Mouse (Mus musculus) macrophage (primary cell): ENCODE measurements around the gene Zbtb7b. TPM values are rescaled to one million over a fixed set of nuclear protein-coding genes. Genes with fewer than 3 reads are reported as not detected.
"Not testable (repeated sequence)": the region's sequence is repeated elsewhere in the genome, so short reads cannot be mapped to it uniquely, and the experiment has no call there.

Source experiments
- H3K27ac ChIP-seq: fragments of 350-480 bp; formaldehyde crosslinking; 2 replicates; pipeline ENCODE4 v1.9.0; 2021
- H3K36me3 ChIP-seq: fragments of 350-480 bp; formaldehyde crosslinking; 2 replicates; pipeline ENCODE4 v1.9.0; 2021; ENCODE audit errors: inconsistent target
- H3K4me3 ChIP-seq: fragments of 350-480 bp; formaldehyde crosslinking; 2 replicates; pipeline ENCODE4 v1.9.0; 2021; ENCODE audit errors: inconsistent target
- H3K79me2 ChIP-seq: fragments of 350-480 bp; formaldehyde crosslinking; 2 replicates; pipeline ENCODE4 v1.9.0; 2021; ENCODE audit errors: inconsistent target
- WGBS: methylation state at CpG from one replicate; pipeline ENCODE4 v1.1.7; 2026; ENCODE audit warnings: inconsistent platforms; ENCODE audit not compliant: missing documents; 5-methylcytosine and 5-hydroxymethylcytosine counted together
- polyA plus RNA-seq: library from polyadenylated mRNA; stranded (reverse); fragments of 250-400 nt; gene quantifications from 3 replicates; pipeline ENCODE4 v1.2.4, GENCODE M21; 2018; ENCODE audit warnings: inconsistent platforms
- total RNA-seq, 78 experiments: library from RNA; depleted of rRNA; stranded (reverse); fragments of 250-400 nt; gene quantifications; 1 replicate in 9 of 78; 2 replicates in 24 of 78; 3 replicates in 43 of 78; 4 replicates in 2 of 78; pipeline ENCODE4 v1.2.4; 2018; ENCODE audit warnings: inconsistent platforms in 56 of 78

Zbtb7b gene
- total RNA-seq (2018; cell fraction: chromatin; rRNA removed), result 10 to 100 TPM in 20 of 26 experiments, 1 to 10 TPM in 6; 2.5 to 53.1 (median 18.1) TPM
- total RNA-seq (2018; cell fraction: cytosol; rRNA removed), result 10 to 100 TPM; 23.0 to 84.5 (median 54.9) TPM
- 10 to 100 TPM; 11.2 to 95.4 (median 44.7) TPM for total RNA-seq (2018; cell fraction: nucleus; rRNA removed)
- 41.6 to 50.1 TPM (median 42.1 TPM) in 3 replicates for polyA plus RNA-seq

DNA sequence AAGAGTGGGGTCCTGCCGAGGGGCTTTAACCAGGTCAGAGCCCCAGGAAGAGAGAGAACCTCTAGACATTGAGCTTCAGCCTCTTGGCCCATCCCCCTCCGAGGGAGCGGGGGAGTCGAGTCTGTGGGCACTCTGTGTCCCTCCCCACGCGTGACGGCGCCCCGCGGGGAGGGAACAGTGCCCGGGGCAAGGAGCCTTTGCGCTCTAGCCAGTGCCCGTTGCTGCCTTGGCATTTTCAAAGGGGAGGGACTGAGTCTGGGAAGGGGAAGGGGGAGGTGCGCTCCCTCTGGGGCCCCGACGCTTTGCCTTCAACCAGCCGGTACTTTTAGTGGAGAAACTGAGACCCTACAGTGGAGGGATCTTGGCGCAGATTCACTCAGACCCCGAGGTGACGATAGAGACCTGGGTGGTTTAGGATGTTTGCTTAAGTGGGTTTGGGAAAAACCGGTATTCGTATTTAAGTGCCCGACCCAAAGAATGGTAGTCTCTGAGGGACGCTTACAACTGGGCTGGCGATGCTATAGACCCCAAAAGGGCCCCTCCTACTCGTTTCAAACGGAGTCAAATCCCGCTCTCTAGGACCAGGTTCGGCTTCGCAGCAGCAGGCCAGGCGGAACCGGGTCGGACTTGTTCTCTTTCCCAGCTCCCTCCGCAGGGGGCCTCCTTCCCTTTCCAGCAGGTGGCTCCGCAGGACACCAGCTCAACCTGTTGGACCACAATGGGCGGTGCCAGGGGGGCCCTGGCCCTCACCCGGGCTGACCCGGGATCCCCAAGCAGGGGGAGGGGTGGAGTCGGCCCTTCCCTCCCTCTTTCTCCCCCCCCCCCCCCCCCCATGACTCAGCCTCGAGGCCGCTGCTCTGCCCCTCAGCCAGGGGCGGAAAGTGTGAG lies at the start of gene Zbtb7b:
Zbtb7b (minus strand) TSS at position 771 of the 888 bp plus-strand sequence.
- H3K36me3 ChIP-seq, result no peaks in the 10 kb centered on the region; the same call in 1 of the 2 replicates
- under 1% methylated on average over 40 of the region's 42 CpGs for WGBS
- peak within 1 kb of the TSS; percentile 85 for H3K4me3 ChIP-seq
- peak within 1 kb of the TSS; percentile 96 for H3K27ac ChIP-seq
- H3K79me2 ChIP-seq, result peaks cover 38% of the 10 kb centered on the region

GRCm38 (mm10) chr3:89440691-89441090 lies 46.1 kb upstream of the Zbtb7b start:
- Histone ChIP-seq H3K79me2 (no peaks in the 10 kb centered on the region), H3K4me3 (no peak overlapping the region), H3K27ac (no peak overlapping the region), H3K36me3 (0 out of 2 replicates have a peak, but pooled peaks cover 4% of the 10 kb centered on the region)
- WGBS, result 93% methylated on average over 2 of the region's 2 CpGs

DNA sequence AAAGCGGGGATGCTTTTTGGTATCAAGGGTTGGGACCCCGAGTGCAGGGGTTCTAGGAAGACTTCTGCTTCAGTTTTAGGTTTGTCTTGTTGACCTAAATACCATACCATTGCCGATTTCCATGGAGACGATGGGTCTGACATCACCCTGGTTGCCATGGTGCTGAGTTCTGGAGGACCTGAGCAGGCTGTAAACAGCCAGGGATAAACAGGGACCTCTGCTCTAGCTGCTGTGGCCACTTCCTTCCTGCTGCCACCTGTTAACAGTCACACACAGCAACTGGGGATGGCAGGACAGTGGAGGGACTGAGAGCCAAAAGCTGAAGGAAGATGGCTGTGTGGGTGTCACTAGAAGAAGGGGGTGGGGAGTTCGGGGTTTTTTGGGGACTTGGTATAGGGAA lies 42.7 kb upstream of the Zbtb7b start:
- Histone ChIP-seq H3K79me2 (peaks cover 9% of the 10 kb centered on the region), H3K36me3 (peaks cover 14% of the 10 kb centered on the region; the same call in 1 of the 2 replicates), H3K4me3 (peak overlapping the region; percentile 30), H3K27ac (peak overlapping the region; percentile 25; the same call in 1 of the 2 replicates)
- WGBS, result 8% methylated on average over 5 of the region's 5 CpGs

GRCm38 (mm10) chr3:89436176-89437113 lies 41.9 kb upstream of the Zbtb7b start, which contains the start of gene Pbxip1:
Gene Pbxip1, plus strand, starts transcription at chr3:89436706.
- Histone ChIP-seq H3K4me3 (peak within 1 kb of the TSS; percentile 30), H3K36me3 (peaks cover 15% of the 10 kb centered on the region; the same call in 1 of the 2 replicates), H3K27ac (peak within 1 kb of the TSS; percentile 25), H3K79me2 (peaks cover 18% of the 10 kb centered on the region)
- 16% methylated on average over 15 of the region's 16 CpGs for WGBS

DNA sequence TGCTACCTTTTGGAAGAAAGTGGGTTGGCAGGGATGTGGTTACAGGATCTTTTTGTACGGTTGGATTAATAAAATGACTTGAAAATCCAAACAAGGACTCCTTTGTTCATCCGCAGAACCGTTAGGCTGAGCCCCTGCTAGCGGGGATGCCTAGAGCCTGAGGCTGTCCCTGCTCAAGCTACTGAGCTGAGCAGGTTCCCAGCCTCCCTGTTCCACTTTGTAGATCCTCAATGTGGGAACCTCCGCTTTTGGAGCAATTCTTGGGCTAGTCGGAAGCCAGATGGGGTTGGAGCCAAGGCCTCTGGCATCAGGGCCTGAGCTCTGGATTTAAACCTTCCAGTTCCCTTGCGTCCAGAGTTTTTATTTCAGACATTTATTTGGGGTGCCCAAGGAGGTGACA lies 40.5 kb upstream of the Zbtb7b start:
- WGBS, result 92% methylated on average over 6 of the region's 7 CpGs
- Histone ChIP-seq H3K36me3 (peaks cover 15% of the 10 kb centered on the region; the same call in 1 of the 2 replicates), H3K27ac (no peak overlapping the region), H3K4me3 (no peak overlapping the region), H3K79me2 (peaks cover 27% of the 10 kb centered on the region)

- Histone ChIP-seq H3K79me2 (peaks cover 27% of the 10 kb centered on the region), H3K36me3 (peaks cover 15% of the 10 kb centered on the region; the same call in 1 of the 2 replicates), H3K4me3 (no peak overlapping the region), H3K27ac (no peak overlapping the region)
- 97% methylated on average over 11 of the region's 11 CpGs for WGBS
Observed at GRCm38 (mm10) chr3:89434532-89434931, 40.0 kb upstream of the Zbtb7b start.

DNA sequence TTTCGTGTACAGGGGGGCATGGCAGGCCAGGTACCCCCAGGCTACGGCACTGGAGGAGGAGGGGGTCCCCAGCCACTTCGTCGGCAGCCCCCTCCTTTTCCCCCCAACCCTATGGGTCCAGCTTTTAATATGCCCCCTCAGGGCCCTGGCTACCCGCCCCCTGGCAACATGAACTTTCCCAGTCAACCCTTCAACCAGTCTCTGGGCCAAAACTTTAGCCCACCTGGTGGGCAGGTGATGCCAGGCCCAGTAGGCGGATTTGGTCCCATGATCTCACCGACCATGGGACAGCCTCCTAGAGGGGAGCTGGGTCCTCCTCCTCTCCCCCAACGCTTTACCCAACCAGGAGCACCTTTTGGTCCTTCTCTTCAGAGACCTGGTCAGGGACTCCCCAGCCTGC lies 38.0 kb upstream of the Zbtb7b start:
- peaks cover 27% of the 10 kb centered on the region for H3K79me2 ChIP-seq
- 95% methylated on average over 8 of the region's 8 CpGs for WGBS
- H3K36me3 ChIP-seq, result peaks cover 19% of the 10 kb centered on the region; the same call in 1 of the 2 replicates
- H3K27ac ChIP-seq, result no peak overlapping the region
- no peak overlapping the region for H3K4me3 ChIP-seq

- Histone ChIP-seq H3K79me2 (peaks cover 27% of the 10 kb centered on the region), H3K27ac (no peak within 1 kb of the TSS), H3K4me3 (peak within 1 kb of the TSS; percentile 71), H3K36me3 (peaks cover 38% of the 10 kb centered on the region; the same call in 1 of the 2 replicates)
- 2% methylated on average over 63 of the region's 68 CpGs for WGBS
Observed at GRCm38 (mm10) chr3:89430171-89431159, 35.9 kb upstream of the Zbtb7b start, which contains the start of gene Pygo2. Gene Pygo2, plus strand, starts transcription at chr3:89430214.

DNA sequence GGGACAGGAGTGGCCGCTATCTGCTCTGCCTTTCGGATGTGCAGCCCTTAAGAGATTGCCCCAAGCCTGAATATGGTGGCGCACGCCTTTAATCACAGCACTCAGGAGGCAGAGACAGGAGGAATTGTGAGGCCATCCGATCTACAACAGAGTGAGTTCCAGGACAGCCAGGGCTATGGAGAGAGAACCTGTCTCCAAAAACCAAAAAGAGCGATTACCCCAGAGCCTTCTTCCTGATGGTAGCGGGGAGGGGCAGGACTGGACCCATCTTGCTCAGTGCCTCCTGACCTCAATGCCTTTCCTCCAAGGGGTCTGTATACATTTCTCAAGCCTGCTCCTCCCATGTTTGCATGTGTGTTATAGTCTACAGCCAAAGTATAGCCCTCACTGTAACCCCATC lies 34.4 kb upstream of the Zbtb7b start:
- not testable (repeated sequence) for H3K4me3 ChIP-seq, H3K27ac ChIP-seq
- H3K36me3 ChIP-seq, result peaks cover 51% of the 10 kb centered on the region
- peaks cover 38% of the 10 kb centered on the region for H3K79me2 ChIP-seq
- WGBS, result 100% methylated on average over 3 of the region's 7 CpGs

DNA sequence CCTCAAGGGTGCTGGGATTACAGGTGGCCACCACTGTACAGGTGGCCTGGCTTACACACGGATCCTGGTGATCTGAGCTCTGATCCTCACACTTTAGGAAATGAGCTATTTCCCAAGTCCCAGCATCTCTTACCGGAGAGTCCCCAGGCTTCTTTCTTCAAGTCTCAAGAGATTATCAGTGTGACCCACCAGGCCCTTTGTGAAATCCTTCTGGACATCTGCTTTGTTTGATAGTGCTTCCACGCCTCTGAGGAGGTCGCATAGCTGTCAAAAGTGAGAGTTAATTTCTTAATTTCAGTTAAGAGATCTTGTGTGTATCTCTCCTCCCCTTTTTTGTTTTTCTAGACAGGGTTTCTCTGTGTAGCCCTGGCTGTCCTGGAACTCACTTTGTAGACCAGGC lies 31.3 kb upstream of the Zbtb7b start:
- H3K36me3 ChIP-seq, result peaks cover 43% of the 10 kb centered on the region
- no peak overlapping the region for H3K4me3 ChIP-seq
- H3K79me2 ChIP-seq, result peaks cover 38% of the 10 kb centered on the region
- no peak overlapping the region for H3K27ac ChIP-seq
- 97% methylated on average over 4 of the region's 4 CpGs for WGBS

DNA sequence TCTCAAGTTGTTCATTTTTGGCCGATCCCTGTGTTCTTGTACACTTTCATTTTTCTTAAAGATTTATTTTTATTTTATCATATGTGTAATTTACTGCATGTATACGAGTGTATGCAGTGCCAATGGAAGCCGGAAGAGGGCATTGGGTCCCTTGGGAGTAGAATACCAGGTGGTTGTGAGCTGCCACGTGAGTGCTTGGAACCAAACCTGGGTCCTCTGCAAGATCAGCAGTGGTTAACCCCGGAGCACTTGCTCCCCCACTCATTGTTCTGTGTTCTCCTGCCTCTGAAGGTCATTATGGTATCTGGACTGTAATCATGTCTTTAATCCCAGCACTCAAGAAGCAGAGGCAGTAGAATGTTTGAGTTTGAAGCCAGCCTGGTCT lies 30.6 kb upstream of the Zbtb7b start:
- H3K4me3 ChIP-seq, result no peak overlapping the region
- H3K27ac ChIP-seq, result no peak overlapping the region
- H3K79me2 ChIP-seq, result peaks cover 41% of the 10 kb centered on the region
- whole genome bisulfite sequencing, result 92% methylated on average over 4 of the region's 5 CpGs
- peaks cover 43% of the 10 kb centered on the region for H3K36me3 ChIP-seq

DNA sequence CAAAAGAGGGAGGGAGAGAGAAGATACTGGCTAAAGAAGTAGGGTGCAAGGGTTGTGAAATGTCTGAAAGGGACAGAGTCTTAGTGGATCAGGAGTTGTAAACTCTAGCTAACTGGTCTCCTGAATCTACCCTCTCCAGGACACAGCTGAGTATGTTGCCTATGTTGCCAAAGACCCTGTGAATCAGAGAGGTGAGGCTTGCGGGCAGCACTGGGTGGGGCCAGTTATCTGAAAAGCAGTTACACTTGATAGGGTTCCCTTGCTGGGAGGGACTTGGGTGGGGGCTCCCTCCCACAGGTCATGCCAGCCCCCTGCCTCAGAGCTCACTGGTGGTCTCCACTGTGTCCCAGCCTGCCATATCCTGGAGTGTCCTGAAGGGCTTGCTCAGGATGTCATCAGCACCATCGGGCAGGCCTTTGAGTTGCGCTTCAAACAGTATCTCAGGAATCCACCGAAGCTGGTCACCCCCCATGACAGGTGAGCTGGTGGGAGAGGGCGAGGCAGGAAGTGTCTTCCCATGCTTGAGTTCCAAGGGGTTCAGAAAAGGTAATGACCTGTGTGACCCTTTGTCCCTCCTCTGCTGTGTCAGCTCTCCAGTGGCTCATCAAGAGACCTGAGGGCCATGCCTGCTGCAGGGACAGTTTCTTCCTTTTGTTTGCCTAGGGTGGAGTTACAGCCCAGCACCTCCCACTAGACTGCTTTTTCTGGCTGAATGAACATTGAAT lies 30.0 kb upstream of the Zbtb7b start:
- no peak overlapping the region for H3K4me3 ChIP-seq

More for the DNA sequence above, 30.0 kb upstream of the Zbtb7b start:
- Histone ChIP-seq H3K36me3 (peaks cover 43% of the 10 kb centered on the region), H3K27ac (no peak overlapping the region), H3K79me2 (peaks cover 47% of the 10 kb centered on the region)
- whole genome bisulfite sequencing, result 92% methylated on average over 5 of the region's 5 CpGs
